In genomic region chr14:79768076-79768830, GRCm38 (mm10) we compare ENCODE assay signal across 9 mouse cellular contexts. TPM values are rescaled to one million over a fixed set of nuclear protein-coding genes. Genes with fewer than 3 reads are reported as not detected.
A peak's percentile ranks its signal among the peaks of the same experiment; 100 is the strongest.
DNase-seq lines count a peak whose midpoint lies in the region; ATAC-seq lines count a peak whose summit lies in the region.
"Had no signal": no experiment of that assay in that cellular context is flagged by ENCODE, and none has a peak within 500 bp of the region (broad histone marks: within the 10 kb centered on the region; RNA-seq: fewer than 3 reads in every experiment).

No protein-coding gene starts in this region.

- H3K4me1 ChIP-seq in embryonic facial prominence, embryonic 10.5 days, result peaks cover 46% of the 10 kb centered on the region
- H3K4me1 ChIP-seq in hindbrain, embryonic 16.5 days (ENCODE audit: control insufficient read depth, insufficient read depth, low read depth, low read length), result peaks cover 34% of the 10 kb centered on the region
- peaks cover 58% of the 10 kb centered on the region for H3K4me1 ChIP-seq in neural tube, embryonic 13.5 days (replicated peaks)

- H3K4me2 ChIP-seq in hindbrain, embryonic 16.5 days (ENCODE audit: low read length), result peak overlapping the region; percentile 88
- peak overlapping the region; percentile 75 for H3K4me2 ChIP-seq in neural tube, embryonic 13.5 days

- no peak overlapping the region for H3K27ac ChIP-seq in embryonic facial prominence, embryonic 10.5 days (replicated peaks)
- H3K27ac ChIP-seq in hindbrain, embryonic 16.5 days (ENCODE audit: low read depth, low read length), result peak overlapping the region; percentile 55; the same call in 1 of the 2 replicates
- peak overlapping the region; percentile 1; the same call in 1 of the 2 replicates for H3K27ac ChIP-seq in neural tube, embryonic 13.5 days (replicated peaks)

- H3K9me3 ChIP-seq in embryonic facial prominence, embryonic 10.5 days, result no peaks in the 10 kb centered on the region
- no peaks in the 10 kb centered on the region for H3K9me3 ChIP-seq in hindbrain, embryonic 16.5 days (ENCODE audit: control insufficient read depth, low read length)
- no peaks in the 10 kb centered on the region for H3K9me3 ChIP-seq in neural tube, embryonic 13.5 days

- peak overlapping the region; percentile 72 for H3K9ac ChIP-seq in hindbrain, embryonic 16.5 days (ENCODE audit: low read depth, low read length)
- peak overlapping the region; percentile 82 for H3K9ac ChIP-seq in neural tube, embryonic 13.5 days

- peak; percentile 10 for DNase-seq in layer of hippocampus, adult 11-12 months (ENCODE audit: low spot score)
- DNase-seq in layer of hippocampus, adult 9-10 months (ENCODE audit: low spot score), result no peak
- peak; percentile 36 for DNase-seq in embryonic facial prominence, embryonic 10.5 days (ENCODE audit: low spot score)
- no peak for DNase-seq in adrenal gland, postnatal 10 days
- DNase-seq in gastrocnemius, postnatal 36 days, result no peak

- peaks cover 84% of the 10 kb centered on the region for H3K27me3 ChIP-seq in embryonic facial prominence, embryonic 10.5 days (replicated peaks; ENCODE audit: low read depth, poor library complexity, severe bottlenecking)
- H3K27me3 ChIP-seq in hindbrain, embryonic 16.5 days (replicated peaks; ENCODE audit: control insufficient read depth, insufficient read depth, low read length), result peaks cover 8% of the 10 kb centered on the region
- H3K27me3 ChIP-seq in neural tube, embryonic 13.5 days, result peaks cover 60% of the 10 kb centered on the region

- H3K4me3 ChIP-seq in embryonic facial prominence, embryonic 10.5 days, result peak overlapping the region; percentile 56
- H3K4me3 ChIP-seq in hindbrain, embryonic 16.5 days (ENCODE audit: low read length), result peak overlapping the region; percentile 52
- H3K4me3 ChIP-seq in neural tube, embryonic 13.5 days, result peak overlapping the region; percentile 66
- H3K4me3 ChIP-seq: erythroblast, embryonic 14.5 days had no signal

- H3K36me3 ChIP-seq in embryonic facial prominence, embryonic 10.5 days (replicated peaks), result no peaks in the 10 kb centered on the region
- no peaks in the 10 kb centered on the region for H3K36me3 ChIP-seq in hindbrain, embryonic 16.5 days (ENCODE audit: control insufficient read depth, insufficient read depth, low read length)
- 0 out of 2 replicates have a peak, but pooled peaks cover 7% of the 10 kb centered on the region for H3K36me3 ChIP-seq in neural tube, embryonic 13.5 days

- ATAC-seq in hindbrain, embryonic 16.5 days, result no peak
- no peak for ATAC-seq in neural tube, embryonic 13.5 days (ENCODE audit: low read depth)
- ATAC-seq in activated CD4-positive, CD25-positive, alpha-beta regulatory T cell, adult 4 months, result no peak

- intact Hi-C loops in gastrocnemius, postnatal 36 days (cut with DNase I), result loop anchor here (5.0 kb wide), 1 partner anchor 449 kb away; no protein-coding TSS in a partner anchor

- 1% methylated on average over 59 of the region's 59 CpGs for WGBS in embryonic facial prominence, embryonic 10.5 days
- 2% methylated on average over 47 of the region's 59 CpGs for WGBS in hindbrain, embryonic 16.5 days
- 1% methylated on average over 50 of the region's 59 CpGs for WGBS in neural tube, embryonic 13.5 days

RNA-seq across cellular contexts. Expression of gene Pcdh8, which starts 2.9 kb away (rescaled TPM):
- 3.6 and 9.8 TPM in 2 replicates for polyA plus RNA-seq in embryonic facial prominence, embryonic 10.5 days (2016; fragmentation: Nextera tagmentation; extraction: Ambion mirVana)
- polyA plus RNA-seq in hindbrain, embryonic 16.5 days (2015; fragmentation: Nextera tagmentation; extraction: Ambion mirVana), result 35.7 and 42.8 TPM in 2 replicates
- 31.5 and 33.6 TPM in 2 replicates for polyA plus RNA-seq in neural tube, embryonic 13.5 days (2015; fragmentation: Nextera tagmentation; extraction: Ambion mirVana)
- total RNA-seq in adrenal gland, postnatal 10 days (2021), result under 1 TPM in 1 of 2 experiments, not detected in 1; 0.06 TPM
- total RNA-seq in gastrocnemius, postnatal 36 days (2021), result not detected
- polyA plus RNA-seq in activated CD4-positive, CD25-positive, alpha-beta regulatory T cell, adult 4 months (2017; shearing (Covaris generic)), result not detected
- polyA plus RNA-seq: erythroblast, embryonic 14.5 days had no signal

Comparison
In these comparisons a context has a peak if more than half of its experiments do, and no peak if none do; other contexts are left out.
1. DNase-seq: peak in layer of hippocampus, adult 11-12 months (single experiment) and embryonic facial prominence, embryonic 10.5 days (single experiment); none in layer of hippocampus, adult 9-10 months (single experiment), adrenal gland, postnatal 10 days (single experiment) and gastrocnemius, postnatal 36 days (0 of 2).
2. Peak in every context shown above with its lines, with median percentiles within 50 percentile points of each other: H3K4me3 ChIP-seq.